Mouse (Mus musculus) embryonic facial prominence, embryonic 14.5 days (tissue): Measurements from ENCODE around the gene Map2k6. TPM values are rescaled to one million over a fixed set of nuclear protein-coding genes. Genes with fewer than 3 reads are reported as not detected.

ENCODE experiments used
- ATAC-seq: fragments of 200-750 bp; cut with Nextera tagmentation; 2 replicates; pipeline ENCODE4 v1.8.0; 2017; ENCODE audit warnings: low read depth, moderate number of reproducible peaks, moderate TSS enrichment
- DNase-seq: peaks from one replicate; pipeline ENCODE4 v3.0.0-alpha.2; 2015; ENCODE audit warnings: low spot score
- H3K27ac ChIP-seq: fragments of 300-500 bp; sonication (generic); replicated peaks from 2 replicates; pipeline ENCODE4 v1.5.1; 2014; ENCODE audit warnings: low read depth, mild to moderate bottlenecking, low read length, moderate library complexity
- H3K27me3 ChIP-seq: fragments of 300-500 bp; sonication (generic); replicated peaks from 2 replicates; pipeline ENCODE4 v1.6.1; 2014; ENCODE audit warnings: low read length; ENCODE audit not compliant: control insufficient read depth, insufficient read depth
- H3K36me3 ChIP-seq: fragments of 300-500 bp; sonication (generic); 2 replicates; pipeline ENCODE4 v1.6.1; 2014; ENCODE audit warnings: low read length, mixed read lengths; ENCODE audit not compliant: control insufficient read depth, insufficient read depth
- H3K4me1 ChIP-seq: fragments of 300-500 bp; sonication (generic); 2 replicates; pipeline ENCODE4 v1.6.1; 2014; ENCODE audit warnings: antibody characterized with exemption, low read length; ENCODE audit not compliant: control insufficient read depth, insufficient read depth
- H3K4me2 ChIP-seq: fragments of 300-500 bp; sonication (generic); 2 replicates; pipeline ENCODE4 v1.6.1; 2014; ENCODE audit warnings: low read depth, mild to moderate bottlenecking, low read length, moderate library complexity, mixed read lengths
- H3K4me3 ChIP-seq: fragments of 300-500 bp; sonication (generic); 2 replicates; pipeline ENCODE4 v1.5.1; 2014; ENCODE audit warnings: low read depth, mild to moderate bottlenecking, low read length
- H3K9ac ChIP-seq: fragments of 300-500 bp; sonication (generic); 2 replicates; pipeline ENCODE4 v1.6.1; 2014; ENCODE audit warnings: low read depth, mild to moderate bottlenecking, low read length, moderate library complexity, mixed read lengths
- H3K9me3 ChIP-seq: fragments of 300-500 bp; sonication (generic); 2 replicates; pipeline ENCODE4 v1.6.1; 2016; ENCODE audit warnings: low read length; ENCODE audit not compliant: control insufficient read depth
- WGBS: fragments of 180-500 bp; shearing (Covaris S2); extraction: QIAGEN DNeasy Blood & Tissue Kit; methylation state at CpG from one replicate; pipeline ENCODE4 v1.1.7; 2014; 5-methylcytosine and 5-hydroxymethylcytosine counted together
- polyA plus RNA-seq: library from polyadenylated mRNA; unstranded; fragments of >200 nt; fragmentation: Nextera tagmentation; extraction: Ambion mirVana; gene quantifications from 2 replicates; pipeline ENCODE4 v1.2.1, GENCODE M21; 2014

The Map2k6 gene
- polyA plus RNA-seq, 1 experiment from 2014 or later = 15.5 TPM

DNA sequence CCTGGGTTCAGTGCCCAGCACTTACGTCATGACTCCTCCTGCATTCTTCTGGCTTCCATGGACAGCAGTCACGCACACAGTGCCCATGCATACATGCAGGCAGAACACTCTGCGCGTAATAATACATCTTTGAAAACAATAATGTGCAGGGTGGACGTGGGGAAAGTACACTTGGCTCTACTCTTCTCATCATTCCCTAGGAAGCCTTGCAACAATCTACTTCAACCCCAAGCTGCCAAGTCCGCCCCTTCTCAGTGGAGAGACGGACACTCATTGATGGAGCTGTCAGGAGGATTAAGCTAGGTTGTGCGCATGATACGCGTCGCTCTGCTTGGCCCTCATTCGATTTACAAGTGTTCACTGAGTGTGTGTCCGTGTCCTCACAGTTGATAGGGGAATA lies 12.7 kb downstream of the Map2k6 start:
- H3K4me1 ChIP-seq = no peaks in the 10 kb centered on the region; the same call in 1 of the 2 replicates
- no peaks in the 10 kb centered on the region for H3K9me3 ChIP-seq
- H3K4me3 ChIP-seq = no peak overlapping the region
- no peak for ATAC-seq
- H3K4me2 ChIP-seq = no peak overlapping the region
- no peak for DNase-seq
- H3K27ac ChIP-seq = no peak overlapping the region
- H3K36me3 ChIP-seq = no peaks in the 10 kb centered on the region
- WGBS = 91% methylated on average over 13 of the region's 13 CpGs
- no peak overlapping the region for H3K9ac ChIP-seq
- no peaks in the 10 kb centered on the region for H3K27me3 ChIP-seq

GRCm38 (mm10) chr11:110414263-110414662 lies 15.3 kb downstream of the Map2k6 start:
- H3K9me3 ChIP-seq = no peaks in the 10 kb centered on the region
- DNase-seq = no peak
- no peaks in the 10 kb centered on the region for H3K27me3 ChIP-seq
- no peak overlapping the region for H3K27ac ChIP-seq
- H3K4me1 ChIP-seq = no peaks in the 10 kb centered on the region; the same call in 1 of the 2 replicates
- H3K36me3 ChIP-seq = no peaks in the 10 kb centered on the region
- 79% methylated on average over 7 of the region's 7 CpGs for WGBS
- H3K9ac ChIP-seq = no peak overlapping the region
- no peak for ATAC-seq
- H3K4me2 ChIP-seq = no peak overlapping the region
- H3K4me3 ChIP-seq = no peak overlapping the region

- H3K27me3 ChIP-seq = no peaks in the 10 kb centered on the region
- 80% methylated on average over 6 of the region's 6 CpGs for WGBS
- H3K36me3 ChIP-seq = no peaks in the 10 kb centered on the region
- H3K4me3 ChIP-seq = no peak overlapping the region
- no peak for DNase-seq
- no peaks in the 10 kb centered on the region for H3K9me3 ChIP-seq
- H3K4me2 ChIP-seq = no peak overlapping the region
- no peak overlapping the region for H3K27ac ChIP-seq
- H3K4me1 ChIP-seq = no peaks in the 10 kb centered on the region; the same call in 1 of the 2 replicates
- ATAC-seq = no peak
- no peak overlapping the region for H3K9ac ChIP-seq
These were observed 17.8 kb downstream of the Map2k6 start for GRCm38 (mm10) chr11:110416691-110417090.

DNA sequence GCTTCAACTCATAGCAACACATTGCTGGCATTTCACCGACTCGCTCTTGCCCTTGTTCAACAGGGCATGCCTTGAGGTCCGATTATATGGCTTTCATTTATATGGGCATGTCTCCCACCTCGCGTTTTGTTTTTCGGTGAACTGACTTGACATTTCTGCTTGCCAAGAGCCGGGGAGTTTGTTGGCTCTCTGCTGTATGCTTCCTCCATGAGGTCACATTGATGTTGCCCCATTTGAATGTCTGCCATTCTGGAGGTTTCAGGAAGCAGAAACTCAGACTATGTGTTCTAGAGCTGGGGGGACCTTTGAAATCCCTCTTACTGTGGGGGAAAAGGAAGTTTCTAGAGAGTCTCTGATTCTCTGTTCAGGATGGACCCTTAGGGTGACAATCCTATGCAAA lies 21.5 kb downstream of the Map2k6 start:
- no peak overlapping the region for H3K27ac ChIP-seq
- H3K27me3 ChIP-seq = no peaks in the 10 kb centered on the region
- no peak overlapping the region for H3K4me3 ChIP-seq
- DNase-seq (no peak), ATAC-seq (no peak)
- no peaks in the 10 kb centered on the region for H3K4me1 ChIP-seq
- 91% methylated on average over 7 of the region's 7 CpGs for WGBS
- no peaks in the 10 kb centered on the region for H3K36me3 ChIP-seq
- no peaks in the 10 kb centered on the region for H3K9me3 ChIP-seq
- no peak overlapping the region for H3K9ac ChIP-seq
- H3K4me2 ChIP-seq = no peak overlapping the region

GRCm38 (mm10) chr11:110426572-110427145 lies 27.7 kb downstream of the Map2k6 start:
- H3K4me1 ChIP-seq = no peaks in the 10 kb centered on the region
- DNase-seq (no peak), ATAC-seq (no peak)
- WGBS = 76% methylated on average over 6 of the region's 6 CpGs
- H3K4me2 ChIP-seq = no peak overlapping the region
- H3K4me3 ChIP-seq = no peak overlapping the region
- no peak overlapping the region for H3K27ac ChIP-seq
- H3K9ac ChIP-seq = no peak overlapping the region
- H3K27me3 ChIP-seq = no peaks in the 10 kb centered on the region
- no peaks in the 10 kb centered on the region for H3K9me3 ChIP-seq
- no peaks in the 10 kb centered on the region for H3K36me3 ChIP-seq

DNA sequence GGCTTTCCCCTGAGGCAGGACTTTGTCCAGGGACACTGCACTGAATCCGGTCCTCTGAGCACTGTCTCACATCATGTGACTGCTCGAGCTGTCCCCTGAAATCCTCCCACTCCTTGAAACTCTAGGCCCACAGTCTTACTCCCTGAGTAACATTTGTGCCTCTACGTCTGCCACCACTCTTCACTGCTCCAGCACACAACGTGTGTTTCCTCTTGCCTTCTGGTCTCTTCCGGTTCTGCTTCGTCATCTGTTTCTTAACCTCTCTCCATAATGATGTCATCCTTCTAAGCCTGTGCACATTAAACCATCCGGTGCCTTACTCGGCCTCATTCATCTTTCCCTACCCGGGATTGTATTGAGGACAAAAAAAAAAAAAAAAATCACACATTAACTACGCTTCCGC lies 28.2 kb downstream of the Map2k6 start:
- Histone ChIP-seq H3K27ac (no peak overlapping the region), H3K4me1 (no peaks in the 10 kb centered on the region), H3K4me3 (no peak overlapping the region), H3K9me3 (no peaks in the 10 kb centered on the region), H3K36me3 (no peaks in the 10 kb centered on the region), H3K4me2 (no peak overlapping the region), H3K27me3 (no peaks in the 10 kb centered on the region), H3K9ac (no peak overlapping the region)
- 51% methylated on average over 11 of the region's 11 CpGs for WGBS
- no peak for ATAC-seq
- DNase-seq = no peak

DNA sequence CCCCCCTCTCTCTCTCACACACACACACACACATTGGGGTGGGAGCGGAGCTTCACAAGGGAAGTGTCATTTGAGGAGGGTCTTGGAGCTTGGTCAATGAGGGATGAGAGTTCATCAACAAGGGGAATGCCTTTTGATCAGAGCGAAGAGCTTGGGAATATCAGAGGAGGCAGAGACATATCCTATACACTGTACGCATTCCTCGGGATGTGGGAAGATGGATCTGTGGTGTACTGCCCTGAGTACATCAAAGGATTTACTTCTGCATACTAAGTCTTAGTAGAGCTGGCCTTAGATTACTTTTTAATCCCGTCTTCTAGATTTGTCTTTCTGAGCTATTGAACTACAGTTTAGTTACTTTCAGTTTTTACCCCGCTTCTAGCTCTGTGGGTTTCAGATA lies 30.1 kb downstream of the Map2k6 start:
- Histone ChIP-seq H3K9me3 (no peaks in the 10 kb centered on the region), H3K27ac (no peak overlapping the region), H3K4me3 (no peak overlapping the region), H3K9ac (no peak overlapping the region), H3K4me1 (no peaks in the 10 kb centered on the region), H3K4me2 (no peak overlapping the region), H3K36me3 (no peaks in the 10 kb centered on the region), H3K27me3 (no peaks in the 10 kb centered on the region)
- no peak for ATAC-seq
- WGBS = 78% methylated on average over 6 of the region's 6 CpGs
- no peak for DNase-seq

- no peaks in the 10 kb centered on the region for H3K9me3 ChIP-seq
- H3K27me3 ChIP-seq = no peaks in the 10 kb centered on the region
- no peaks in the 10 kb centered on the region for H3K4me1 ChIP-seq
- ATAC-seq (no peak), DNase-seq (no peak)
- no peak overlapping the region for H3K27ac ChIP-seq
- no peaks in the 10 kb centered on the region for H3K36me3 ChIP-seq
- no peak overlapping the region for H3K4me3 ChIP-seq
- no peak overlapping the region for H3K4me2 ChIP-seq
- no peak overlapping the region for H3K9ac ChIP-seq
- 64% methylated on average over 3 of the region's 3 CpGs for WGBS
These were observed 31.0 kb downstream of the Map2k6 start for GRCm38 (mm10) chr11:110429837-110430418.
